Mouse (Mus musculus) midbrain, embryonic 10.5 days (tissue): Measurements from ENCODE around the gene Zbtb49. TPM values are rescaled to one million over a fixed set of nuclear protein-coding genes. Genes with fewer than 3 reads are reported as not detected.
A peak's percentile ranks its signal among the peaks of the same experiment; 100 is the strongest.

Experiments used
- DNase-seq: peaks from one replicate; pipeline ENCODE4 v3.0.0-alpha.2; 2017; ENCODE audit warnings: low spot score
- H3K27ac ChIP-seq: fragments of 300-500 bp; sonication (generic); replicated peaks from 2 replicates; pipeline ENCODE4 v1.5.1; 2016; ENCODE audit warnings: mild to moderate bottlenecking
- H3K27me3 ChIP-seq: fragments of 300-500 bp; sonication (generic); 2 replicates; pipeline ENCODE4 v1.6.1; 2016; ENCODE audit warnings: low read depth, mild to moderate bottlenecking; ENCODE audit not compliant: poor library complexity, severe bottlenecking
- H3K36me3 ChIP-seq: fragments of 300-500 bp; sonication (generic); 2 replicates; pipeline ENCODE4 v1.6.1; 2016; ENCODE audit warnings: mild to moderate bottlenecking, moderate library complexity
- H3K4me1 ChIP-seq: fragments of 300-500 bp; sonication (generic); 2 replicates; pipeline ENCODE4 v1.6.1; 2016
- H3K4me3 ChIP-seq: fragments of 300-500 bp; sonication (generic); 2 replicates; pipeline ENCODE4 v1.5.1; 2016; ENCODE audit warnings: mild to moderate bottlenecking, moderate library complexity
- H3K9me3 ChIP-seq: fragments of 300-500 bp; sonication (generic); replicated peaks from 2 replicates; pipeline ENCODE4 v1.6.1; 2016; ENCODE audit warnings: mild to moderate bottlenecking
- WGBS: fragments of 180-500 bp; shearing (Covaris S2); methylation state at CpG from one replicate; pipeline ENCODE4 v1.1.7; 2016; 5-methylcytosine and 5-hydroxymethylcytosine counted together
- polyA plus RNA-seq: library from polyadenylated mRNA; unstranded; fragments of >200 nt; fragmentation: Nextera tagmentation; extraction: Ambion mirVana; gene quantifications from 2 replicates; pipeline ENCODE4 v1.2.1, GENCODE M21; 2016

Gene Zbtb49
- polyA plus RNA-seq = 15.7 and 19.3 TPM in 2 replicates

- no peaks in the 10 kb centered on the region for H3K9me3 ChIP-seq
- WGBS = under 1% methylated on average over 54 of the region's 55 CpGs
- H3K4me1 ChIP-seq = peaks cover 28% of the 10 kb centered on the region
- H3K4me3 ChIP-seq = peak within 1 kb of the TSS; percentile 85
- peak within 1 kb of the TSS; percentile 87 for H3K27ac ChIP-seq
- peak; percentile 94 for DNase-seq
- peaks cover 46% of the 10 kb centered on the region for H3K36me3 ChIP-seq
- H3K27me3 ChIP-seq = no peaks in the 10 kb centered on the region
Observed at GRCm38 (mm10) chr5:38220328-38220912, at the start of gene Zbtb49, which contains the start of gene Lyar. Zbtb49 (minus strand) TSS chr5:38220457. Lyar (plus strand) TSS chr5:38220470.

GRCm38 (mm10) chr5:38260107-38260682, 39.9 kb upstream of the Zbtb49 start, which contains the start of gene Tmem128:
Tmem128 (plus strand) TSS chr5:38260185.
- Histone ChIP-seq H3K9me3 (no peaks in the 10 kb centered on the region), H3K27ac (peak within 1 kb of the TSS; percentile 88), H3K4me3 (peak within 1 kb of the TSS; percentile 90), H3K4me1 (peaks cover 8% of the 10 kb centered on the region), H3K36me3 (peaks cover 30% of the 10 kb centered on the region), H3K27me3 (peaks cover 5% of the 10 kb centered on the region; the same call in 1 of the 2 replicates)
- under 1% methylated on average over 40 of the region's 40 CpGs for WGBS
- DNase-seq = peak; percentile 70

- H3K36me3 ChIP-seq = peaks cover 24% of the 10 kb centered on the region
- peaks cover 5% of the 10 kb centered on the region; the same call in 1 of the 2 replicates for H3K27me3 ChIP-seq
- H3K27ac ChIP-seq = peak overlapping the region; percentile 88
- H3K4me3 ChIP-seq = peak overlapping the region; percentile 90
- peaks cover 8% of the 10 kb centered on the region for H3K4me1 ChIP-seq
- DNase-seq = no peak
- no peaks in the 10 kb centered on the region for H3K9me3 ChIP-seq
- WGBS = 45% methylated on average over 9 of the region's 9 CpGs
Observed at GRCm38 (mm10) chr5:38259455-38260106, 39.3 kb upstream of the Zbtb49 start.

GRCm38 (mm10) chr5:38258773-38259146, 38.5 kb upstream of the Zbtb49 start:
- Histone ChIP-seq H3K9me3 (no peaks in the 10 kb centered on the region), H3K4me3 (no peak overlapping the region), H3K4me1 (peaks cover 8% of the 10 kb centered on the region), H3K27me3 (peaks cover 5% of the 10 kb centered on the region; the same call in 1 of the 2 replicates), H3K27ac (no peak overlapping the region), H3K36me3 (peaks cover 16% of the 10 kb centered on the region)
- DNase-seq = no peak
- 88% methylated on average over 5 of the region's 5 CpGs for WGBS

- no peak for DNase-seq
- peaks cover 8% of the 10 kb centered on the region for H3K4me1 ChIP-seq
- peaks cover 11% of the 10 kb centered on the region for H3K36me3 ChIP-seq
- no peaks in the 10 kb centered on the region for H3K9me3 ChIP-seq
- H3K27ac ChIP-seq = no peak overlapping the region
- H3K4me3 ChIP-seq = no peak overlapping the region
- WGBS = 78% methylated on average over 8 of the region's 8 CpGs
- H3K27me3 ChIP-seq = peaks cover 5% of the 10 kb centered on the region; the same call in 1 of the 2 replicates
Observed at GRCm38 (mm10) chr5:38258034-38258772, 37.9 kb upstream of the Zbtb49 start.

GRCm38 (mm10) chr5:38256551-38256950, 36.3 kb upstream of the Zbtb49 start:
- peaks cover 5% of the 10 kb centered on the region; the same call in 1 of the 2 replicates for H3K27me3 ChIP-seq
- peaks cover 8% of the 10 kb centered on the region for H3K4me1 ChIP-seq
- no peaks in the 10 kb centered on the region for H3K9me3 ChIP-seq
- no peak for DNase-seq
- WGBS = 79% methylated on average over 1 of the region's 1 CpGs
- no peaks in the 10 kb centered on the region for H3K36me3 ChIP-seq
- H3K27ac ChIP-seq = no peak overlapping the region
- no peak overlapping the region for H3K4me3 ChIP-seq

GRCm38 (mm10) chr5:38255644-38256043, 35.4 kb upstream of the Zbtb49 start:
- Histone ChIP-seq H3K27ac (no peak overlapping the region), H3K9me3 (no peaks in the 10 kb centered on the region), H3K36me3 (no peaks in the 10 kb centered on the region), H3K4me1 (peaks cover under 1% of the 10 kb centered on the region), H3K27me3 (peaks cover 5% of the 10 kb centered on the region; the same call in 1 of the 2 replicates), H3K4me3 (no peak overlapping the region)
- WGBS = 82% methylated on average over 3 of the region's 3 CpGs
- DNase-seq = no peak

GRCm38 (mm10) chr5:38255195-38255594, 34.9 kb upstream of the Zbtb49 start:
- no peak overlapping the region for H3K27ac ChIP-seq
- no peaks in the 10 kb centered on the region for H3K36me3 ChIP-seq
- no peak overlapping the region for H3K4me3 ChIP-seq
- no peaks in the 10 kb centered on the region for H3K4me1 ChIP-seq
- peaks cover 5% of the 10 kb centered on the region; the same call in 1 of the 2 replicates for H3K27me3 ChIP-seq
- WGBS = 54% methylated on average over 4 of the region's 4 CpGs
- H3K9me3 ChIP-seq = no peaks in the 10 kb centered on the region
- DNase-seq = no peak

GRCm38 (mm10) chr5:38241966-38242365, 21.7 kb upstream of the Zbtb49 start:
- H3K9me3 ChIP-seq = 0 out of 2 replicates have a peak, but pooled peaks cover under 1% of the 10 kb centered on the region
- H3K27ac ChIP-seq = no peak overlapping the region
- DNase-seq = no peak
- 83% methylated on average over 6 of the region's 6 CpGs for WGBS
- H3K36me3 ChIP-seq = no peaks in the 10 kb centered on the region
- no peak overlapping the region for H3K4me3 ChIP-seq
- peaks cover 69% of the 10 kb centered on the region for H3K27me3 ChIP-seq
- H3K4me1 ChIP-seq = peaks cover 18% of the 10 kb centered on the region

- no peak overlapping the region for H3K4me3 ChIP-seq
- DNase-seq = no peak
- H3K27ac ChIP-seq = 0 out of 2 replicates have a peak overlapping the region, but pooled peaks have one; percentile 28
- H3K4me1 ChIP-seq = peaks cover 18% of the 10 kb centered on the region
- H3K36me3 ChIP-seq = peaks cover 2% of the 10 kb centered on the region
- WGBS = 85% methylated on average over 3 of the region's 3 CpGs
- peaks cover 70% of the 10 kb centered on the region for H3K27me3 ChIP-seq
- 0 out of 2 replicates have a peak, but pooled peaks cover 5% of the 10 kb centered on the region for H3K9me3 ChIP-seq
Observed at GRCm38 (mm10) chr5:38241473-38241834, 21.2 kb upstream of the Zbtb49 start.

GRCm38 (mm10) chr5:38240727-38241472, 20.6 kb upstream of the Zbtb49 start:
- 0 out of 2 replicates have a peak overlapping the region, but pooled peaks have one; percentile 28 for H3K27ac ChIP-seq
- peaks cover 8% of the 10 kb centered on the region for H3K36me3 ChIP-seq
- DNase-seq = peak; percentile 38
- H3K9me3 ChIP-seq = 0 out of 2 replicates have a peak, but pooled peaks cover 5% of the 10 kb centered on the region
- no peak overlapping the region for H3K4me3 ChIP-seq
- H3K4me1 ChIP-seq = peaks cover 18% of the 10 kb centered on the region
- peaks cover 70% of the 10 kb centered on the region for H3K27me3 ChIP-seq
- WGBS = 40% methylated on average over 5 of the region's 5 CpGs

- WGBS = 95% methylated on average over 2 of the region's 2 CpGs
- Histone ChIP-seq H3K4me3 (no peak overlapping the region), H3K9me3 (0 out of 2 replicates have a peak, but pooled peaks cover 5% of the 10 kb centered on the region), H3K27ac (no peak overlapping the region), H3K27me3 (peaks cover 34% of the 10 kb centered on the region), H3K36me3 (peaks cover 49% of the 10 kb centered on the region), H3K4me1 (peaks cover 17% of the 10 kb centered on the region)
- DNase-seq = no peak
Observed at GRCm38 (mm10) chr5:38236627-38237026, 16.4 kb upstream of the Zbtb49 start.
